Mouse (Mus musculus): Measurements from ENCODE around the gene Mrpl12.

- TF ChIP-seq MAFK (IDR thresholded peaks at IDR 0.05; ENCODE audit: borderline replicate concordance, low read depth, low read length) (no peak), ZKSCAN1 (IDR thresholded peaks at IDR 0.05; ENCODE audit: low read depth, low read length) (no peak), CTCF (IDR thresholded peaks at IDR 0.05 in 2 of 3, conservative IDR thresholded peaks at IDR 0.05 in 1 of 3; ENCODE audit: control insufficient read depth in 1 of 3, insufficient read depth in 1 of 3, low read depth in 2 of 3, low read length in 3 of 3, poor library complexity in 1 of 3, severe bottlenecking in 1 of 3) (no peak), POLR2AphosphoS2 (IDR thresholded peaks at IDR 0.05; ENCODE audit: low read length) (no peak), EP300 (IDR thresholded peaks at IDR 0.05; ENCODE audit: low read depth in 1 of 2, low read length in 2 of 2) (no peak), MAX (IDR thresholded peaks at IDR 0.05; ENCODE audit: low read length) (no peak)
These were observed 32.7 kb downstream of the Mrpl12 start for GRCm38 (mm10) chr11:120517147-120517546.
